Mouse (Mus musculus) CD4-positive helper T cell, adult 2 months (primary cell): ENCODE results near the gene Kirrel3.

Experiments used
- DNase-seq: peaks from one replicate; pipeline ENCODE4 v3.0.0-alpha.2; 2012; ENCODE audit warnings: low read depth, missing footprints, low spot score

Gene Kirrel3

DNA sequence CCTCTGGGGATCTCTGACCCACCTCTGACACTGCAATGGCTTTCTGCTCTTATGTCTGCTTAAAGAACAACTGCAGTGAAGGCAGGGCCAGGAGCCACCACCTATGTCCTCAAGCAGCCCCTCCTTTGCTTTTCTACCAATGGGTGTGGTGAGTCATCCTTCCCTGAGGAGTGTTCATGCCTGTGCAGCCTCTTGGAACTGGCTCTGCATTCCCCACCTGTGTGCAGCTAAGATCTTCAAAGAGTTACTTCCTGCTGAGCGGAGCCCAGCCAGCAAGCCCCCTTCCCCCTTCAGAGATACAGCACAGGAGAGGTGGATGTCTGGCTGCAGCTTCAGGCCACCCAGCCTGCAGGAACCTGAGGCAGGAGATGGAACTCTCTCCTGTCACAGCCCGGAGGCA is 265.2 kb downstream of the Kirrel3 start:
- DNase-seq = no peak

GRCm38 (mm10) chr9:34752076-34752800 is 266.5 kb downstream of the Kirrel3 start:
- no peak for DNase-seq

DNA sequence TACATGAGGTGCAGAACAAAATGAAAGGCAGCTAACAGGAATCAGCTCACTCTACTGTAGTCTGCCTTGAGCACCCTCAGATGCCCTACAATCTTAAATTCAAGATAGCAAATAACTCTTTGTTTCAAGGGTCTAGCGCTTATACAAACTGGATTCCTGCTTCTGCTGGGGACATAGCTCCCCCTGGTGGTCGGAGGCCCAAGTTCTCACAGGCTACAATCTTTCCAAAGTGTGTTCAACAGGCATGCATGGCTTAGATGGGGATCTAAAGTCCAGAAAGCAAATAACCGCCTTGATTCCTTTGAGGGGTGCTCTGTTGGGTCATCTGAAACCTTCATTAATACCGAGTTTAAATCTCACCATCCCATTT is 267.1 kb downstream of the Kirrel3 start:
- DNase-seq = no peak

- DNase-seq = no peak
Measured at GRCm38 (mm10) chr9:34753891-34754290, 268.2 kb downstream of the Kirrel3 start.

DNA sequence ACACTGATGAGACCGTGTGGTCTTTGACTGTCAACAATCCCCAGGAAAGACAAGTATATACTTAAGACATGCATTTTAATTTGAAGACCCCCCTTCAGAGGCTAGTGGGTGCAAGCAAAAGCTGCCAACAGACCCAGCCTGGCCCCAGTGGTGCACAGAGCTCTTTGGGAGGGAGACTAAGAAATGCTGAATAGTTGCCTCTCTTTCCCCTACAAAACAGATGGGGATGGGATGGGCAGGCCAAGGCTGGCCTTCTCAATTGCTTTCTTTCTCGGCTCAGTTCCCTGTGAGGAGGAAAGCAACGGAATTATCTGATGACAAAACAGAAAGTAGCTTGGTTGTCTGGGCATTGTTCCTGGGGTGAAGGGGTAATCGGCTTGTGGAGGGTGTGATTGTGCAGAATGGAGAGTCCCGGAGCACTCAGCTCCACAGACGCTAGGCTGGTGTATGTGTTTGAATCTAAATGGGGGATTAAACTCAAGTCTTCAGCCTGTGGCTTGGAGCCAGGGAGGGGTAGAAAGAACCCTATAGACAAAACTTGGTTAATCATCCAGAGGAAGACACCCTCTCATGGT is 268.9 kb downstream of the Kirrel3 start:
- DNase-seq = no peak

- DNase-seq = no peak
Measured at GRCm38 (mm10) chr9:34756055-34756454, 270.4 kb downstream of the Kirrel3 start.

DNA sequence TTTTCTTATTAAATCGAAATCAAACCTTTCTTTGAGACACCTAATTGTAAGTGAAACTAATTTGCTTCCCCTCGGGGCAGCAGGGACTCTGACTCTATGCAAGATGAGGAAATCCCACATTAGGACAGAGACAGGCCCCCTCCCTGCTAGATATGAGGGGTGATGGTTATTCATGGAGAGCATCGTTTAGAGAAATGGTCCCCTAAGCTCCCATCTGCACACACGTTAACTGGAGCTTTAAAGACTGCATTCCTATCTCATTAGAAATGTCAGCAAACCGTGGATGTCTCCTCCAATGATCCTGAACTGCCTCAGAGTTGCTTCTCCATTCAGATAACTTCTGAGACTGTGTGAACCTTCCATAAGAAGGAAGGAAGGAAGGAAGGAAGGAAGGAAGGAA is 273.2 kb downstream of the Kirrel3 start:
- DNase-seq = no peak

GRCm38 (mm10) chr9:34760521-34760920 is 274.8 kb downstream of the Kirrel3 start:
- no peak for DNase-seq

DNA sequence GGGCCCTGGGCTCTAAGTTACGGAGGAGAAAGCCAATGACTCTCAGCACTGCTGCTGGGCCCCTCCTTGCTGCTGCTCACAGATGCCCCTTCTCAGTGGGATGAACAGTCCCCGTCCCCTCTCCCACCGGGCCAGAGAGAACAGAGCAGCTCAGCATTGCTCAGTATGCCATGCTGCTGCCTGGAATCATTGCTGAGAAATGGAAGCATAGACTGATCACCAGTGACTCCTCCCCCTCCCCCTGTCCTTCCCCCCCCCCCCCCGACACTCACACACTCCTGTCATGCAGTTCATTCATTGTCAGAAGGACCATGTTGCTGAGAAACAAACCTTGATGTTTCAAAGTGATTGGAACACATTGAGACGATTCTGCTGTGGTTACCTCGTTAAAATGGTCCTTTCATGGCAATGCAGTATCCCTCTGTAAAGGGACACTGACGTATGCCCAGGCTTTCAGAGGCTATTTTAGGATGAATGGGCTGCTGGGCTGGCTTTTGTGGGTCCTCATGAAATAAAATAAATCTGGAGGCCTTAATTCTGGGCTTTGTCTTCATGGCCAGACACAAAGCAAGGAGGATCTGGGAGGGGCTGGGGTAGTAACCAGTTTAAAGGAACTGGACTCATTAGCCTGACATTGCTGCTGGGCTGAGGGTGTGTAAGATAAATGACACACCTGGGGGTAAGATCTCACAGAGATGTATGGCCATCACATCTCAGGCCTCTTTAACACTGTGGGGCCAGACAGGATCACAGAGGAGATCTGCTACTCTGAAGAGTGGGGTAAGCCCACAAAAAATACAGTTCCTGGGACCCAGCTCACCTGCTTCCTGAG is 281.3 kb downstream of the Kirrel3 start:
- no peak for DNase-seq

DNA sequence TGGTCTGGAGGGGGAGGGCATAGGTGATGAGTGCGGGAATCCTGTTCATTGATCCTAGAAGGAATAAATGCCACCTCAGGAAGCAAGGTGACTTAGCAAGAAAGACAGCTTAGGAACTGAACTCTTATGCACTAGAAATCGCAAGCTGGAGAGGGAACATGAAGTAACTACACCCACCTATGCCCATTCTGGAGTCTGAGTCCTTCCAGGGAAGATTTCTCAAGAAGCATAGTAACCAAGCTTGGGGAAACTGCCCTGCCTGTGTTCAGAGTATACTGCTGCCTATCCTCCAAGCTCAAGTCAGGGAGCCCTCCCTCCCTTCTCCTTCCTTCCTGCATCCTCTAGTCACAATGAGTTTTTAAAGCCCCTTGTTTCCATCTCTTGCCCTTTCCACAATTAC is 283.3 kb downstream of the Kirrel3 start:
- DNase-seq = no peak

DNA sequence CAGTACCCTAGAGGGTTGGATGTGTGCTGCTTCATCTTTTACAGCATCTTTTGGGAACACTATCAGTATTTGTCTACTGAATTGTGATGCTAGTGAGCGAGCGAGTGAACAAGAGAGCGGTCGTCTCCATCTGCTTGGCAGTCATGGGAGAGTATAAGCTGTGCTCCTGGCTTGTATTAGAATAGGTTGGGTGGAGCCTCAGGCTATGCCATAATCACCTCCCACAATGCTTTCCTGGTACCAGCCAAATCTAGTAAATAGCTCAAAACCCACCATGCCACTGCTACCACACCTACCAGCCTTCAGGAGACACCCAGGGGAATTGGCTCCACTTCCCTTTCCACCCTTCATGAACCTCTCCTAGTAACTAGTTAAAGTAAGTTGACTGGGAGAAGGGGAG is 285.3 kb downstream of the Kirrel3 start:
- no peak for DNase-seq

DNA sequence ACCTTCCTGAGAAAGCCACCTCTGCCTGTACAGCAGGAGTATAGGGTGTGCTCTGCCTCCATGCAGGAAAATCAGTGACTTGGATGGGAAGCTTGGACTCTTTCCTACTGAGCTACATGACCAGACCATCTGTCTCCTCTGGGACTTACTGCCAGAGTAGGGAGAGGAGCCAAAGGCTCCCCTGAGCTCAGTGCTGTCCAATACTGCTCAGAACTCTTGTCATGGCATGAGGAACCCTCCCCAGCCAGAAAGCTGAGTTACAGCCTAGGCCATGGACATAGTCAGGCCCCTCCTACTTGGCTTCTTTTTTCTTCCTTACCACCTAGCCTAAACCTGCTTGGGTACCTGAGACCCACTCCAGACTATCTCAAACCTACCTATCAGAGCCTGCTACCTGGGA is 285.7 kb downstream of the Kirrel3 start:
- DNase-seq = no peak

GRCm38 (mm10) chr9:34772022-34772437 is 286.3 kb downstream of the Kirrel3 start:
- DNase-seq = no peak

GRCm38 (mm10) chr9:34781356-34781755 is 295.7 kb downstream of the Kirrel3 start:
- no peak for DNase-seq

- DNase-seq = no peak
Measured at GRCm38 (mm10) chr9:34787915-34788314, 302.2 kb downstream of the Kirrel3 start.

DNA sequence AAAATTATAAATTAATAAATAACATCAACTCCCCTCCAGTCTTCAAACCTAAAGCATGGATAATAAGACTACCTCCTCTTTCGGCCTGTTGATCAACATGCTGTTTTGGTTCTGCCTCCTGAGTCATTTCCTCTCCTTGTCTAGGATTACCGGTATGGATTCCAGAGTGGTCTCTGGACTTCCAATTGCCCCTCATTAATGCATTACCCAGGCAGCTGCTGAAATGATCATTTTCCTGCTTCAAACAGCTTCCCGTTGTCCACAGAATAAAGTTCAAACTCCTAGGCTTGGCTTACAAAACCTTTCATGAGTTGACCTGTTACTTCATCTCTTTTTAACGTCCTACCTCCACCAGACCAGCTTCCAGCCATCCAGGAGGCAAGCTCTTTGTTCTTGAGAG is 309.5 kb downstream of the Kirrel3 start:
- DNase-seq = no peak

DNA sequence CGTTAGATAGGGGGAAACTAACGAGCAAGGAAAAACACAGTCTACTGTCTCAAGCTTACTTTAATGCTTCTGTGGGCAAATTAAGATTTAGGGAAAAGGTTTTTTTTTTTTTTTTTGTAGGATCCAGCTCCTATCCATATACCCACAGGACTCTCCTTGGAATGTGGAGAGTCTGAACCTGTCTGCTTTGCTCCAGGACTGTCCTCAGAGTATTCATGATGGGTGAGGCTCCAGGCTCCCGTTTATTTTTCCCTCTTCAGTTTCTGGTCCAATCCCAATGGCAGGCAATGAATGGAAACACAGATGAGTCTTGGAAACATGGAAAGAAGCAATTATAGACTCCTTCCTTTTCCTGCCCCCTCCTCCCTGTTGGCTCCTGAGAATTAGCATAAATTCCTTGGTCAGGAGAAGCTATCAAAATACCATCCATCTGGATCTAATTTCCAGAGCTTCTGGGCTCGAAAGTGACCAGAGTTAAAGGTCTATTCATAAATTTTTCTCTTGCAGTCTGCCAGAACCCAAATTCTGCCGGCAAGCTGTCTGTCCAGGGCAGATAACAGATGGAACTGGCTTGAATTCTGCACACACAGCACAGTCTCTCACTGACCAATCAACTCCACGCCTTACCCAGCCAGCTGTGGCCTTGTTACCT is 312.1 kb downstream of the Kirrel3 start:
- no peak for DNase-seq

DNA sequence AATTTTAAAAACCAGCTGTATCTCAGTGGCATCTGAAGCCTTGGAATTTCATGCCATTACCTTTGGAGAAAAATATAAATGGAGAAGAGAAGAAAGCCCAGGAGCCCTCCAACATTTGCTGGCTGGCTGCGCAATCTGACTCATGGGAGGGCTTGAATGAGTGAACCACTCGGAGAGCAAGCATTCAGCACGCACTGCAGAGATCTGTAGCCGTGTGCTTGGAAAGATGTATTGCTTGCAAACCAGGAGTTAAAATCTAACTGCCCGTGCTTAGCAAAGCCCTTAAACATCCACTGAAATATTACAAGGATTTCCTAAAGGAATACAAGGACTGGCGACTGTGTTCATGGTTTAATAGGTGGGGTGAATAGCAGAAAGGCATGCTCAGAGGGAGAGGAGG is 316.0 kb downstream of the Kirrel3 start:
- DNase-seq = no peak

GRCm38 (mm10) chr9:34806854-34807253 is 321.2 kb downstream of the Kirrel3 start:
- DNase-seq = no peak

GRCm38 (mm10) chr9:34809993-34810513 is 324.4 kb downstream of the Kirrel3 start:
- no peak for DNase-seq

DNA sequence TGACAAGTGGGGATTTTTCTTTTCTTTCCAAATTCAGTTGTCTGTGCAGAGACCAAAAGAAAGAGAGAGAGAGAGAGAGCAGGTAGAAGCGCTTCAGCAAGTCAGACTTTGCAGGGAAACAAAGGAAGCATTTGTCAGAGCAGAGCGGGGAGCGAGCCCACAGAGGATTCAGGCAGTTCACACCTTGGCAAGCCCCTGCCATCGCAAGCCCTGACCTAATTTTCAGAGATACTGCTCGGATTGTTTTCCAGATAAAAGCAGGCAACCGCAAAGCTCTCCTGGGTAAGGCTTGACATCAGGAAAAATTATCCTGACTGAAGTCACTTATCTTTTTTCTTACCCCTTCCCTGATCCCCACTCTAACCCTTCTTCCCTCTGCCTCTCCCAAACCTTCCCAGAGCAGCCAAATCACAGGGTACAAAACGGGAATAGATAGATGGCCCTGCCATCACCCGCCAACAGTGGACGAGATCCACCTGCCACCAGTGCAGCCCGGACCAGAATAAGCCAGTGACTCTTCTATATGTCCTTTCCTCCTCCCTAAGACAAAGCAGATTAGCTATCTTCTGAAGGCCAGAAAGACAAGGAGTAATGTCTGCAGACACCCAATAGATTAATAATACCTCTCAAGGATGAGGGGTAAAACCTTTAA is 332.8 kb downstream of the Kirrel3 start:
- DNase-seq = no peak
